Mouse (Mus musculus) cerebellum, adult 8-10 months (tissue): ENCODE results near the gene Fnbp1.
A peak's percentile ranks its signal among the peaks of the same experiment; 100 is the strongest.

ENCODE experiments used
- DNase-seq: peaks from one replicate; pipeline ENCODE4 v3.0.0; 2022

Fnbp1 gene

DNA sequence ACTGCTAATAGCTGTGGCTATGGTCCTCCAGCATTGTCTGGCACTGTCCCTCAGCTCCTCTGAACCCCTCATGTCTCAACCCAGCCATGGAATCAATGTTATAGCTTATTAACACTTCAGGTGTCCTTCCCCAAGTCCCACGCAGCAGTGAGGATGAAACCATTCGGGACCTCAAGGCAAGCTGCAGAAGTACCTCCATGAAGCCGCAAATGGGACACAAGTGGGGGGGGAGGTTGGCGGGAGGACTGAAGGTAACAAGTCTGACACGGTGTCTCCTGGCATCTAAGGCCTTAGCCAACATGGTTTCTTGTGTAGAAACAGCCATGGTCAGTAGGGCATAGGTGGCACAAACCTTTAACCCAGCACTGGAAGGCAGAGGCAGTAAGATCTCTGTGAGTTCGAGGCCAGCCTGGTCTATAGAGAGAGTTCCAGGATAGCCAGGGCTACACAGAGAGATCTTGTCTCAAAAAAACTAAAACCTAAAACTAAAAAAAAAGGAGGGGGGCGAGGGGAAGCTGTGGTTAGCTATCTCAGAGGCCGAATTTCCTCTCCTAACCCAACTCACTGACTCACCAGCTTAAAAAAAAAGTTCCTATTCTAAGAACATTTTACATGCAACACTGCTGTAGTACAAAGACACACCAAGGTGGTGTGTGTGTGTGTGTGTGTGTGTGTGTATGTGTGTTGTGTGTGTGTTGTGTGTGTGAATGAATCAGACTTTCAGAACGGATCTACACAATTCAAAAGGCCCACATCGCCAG lies 79.8 kb downstream of the Fnbp1 start:
- DNase-seq, result no peak

- DNase-seq, result peak; percentile 90
Measured at GRCm38 (mm10) chr2:31060787-31061730, 80.7 kb downstream of the Fnbp1 start.

GRCm38 (mm10) chr2:31060271-31060670 lies 81.5 kb downstream of the Fnbp1 start:
- no peak for DNase-seq

DNA sequence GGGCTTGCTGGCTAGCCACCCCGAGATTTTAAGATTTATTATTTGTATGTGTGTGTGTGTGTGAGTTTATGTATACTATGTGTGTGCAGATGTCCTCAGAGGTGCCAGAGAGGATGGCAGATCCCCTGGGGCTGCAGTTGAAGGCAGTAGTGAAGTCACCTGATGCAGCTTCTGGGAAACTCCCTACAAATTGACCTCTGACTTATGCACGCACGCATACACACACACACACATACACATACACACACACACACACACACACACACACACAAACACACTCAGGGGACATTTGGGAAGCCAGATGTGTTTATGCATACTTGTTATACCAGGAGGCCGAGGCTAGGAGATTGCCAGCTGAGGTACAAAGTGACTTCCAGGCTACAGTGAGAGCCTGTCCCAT lies 83.4 kb downstream of the Fnbp1 start:
- no peak for DNase-seq

DNA sequence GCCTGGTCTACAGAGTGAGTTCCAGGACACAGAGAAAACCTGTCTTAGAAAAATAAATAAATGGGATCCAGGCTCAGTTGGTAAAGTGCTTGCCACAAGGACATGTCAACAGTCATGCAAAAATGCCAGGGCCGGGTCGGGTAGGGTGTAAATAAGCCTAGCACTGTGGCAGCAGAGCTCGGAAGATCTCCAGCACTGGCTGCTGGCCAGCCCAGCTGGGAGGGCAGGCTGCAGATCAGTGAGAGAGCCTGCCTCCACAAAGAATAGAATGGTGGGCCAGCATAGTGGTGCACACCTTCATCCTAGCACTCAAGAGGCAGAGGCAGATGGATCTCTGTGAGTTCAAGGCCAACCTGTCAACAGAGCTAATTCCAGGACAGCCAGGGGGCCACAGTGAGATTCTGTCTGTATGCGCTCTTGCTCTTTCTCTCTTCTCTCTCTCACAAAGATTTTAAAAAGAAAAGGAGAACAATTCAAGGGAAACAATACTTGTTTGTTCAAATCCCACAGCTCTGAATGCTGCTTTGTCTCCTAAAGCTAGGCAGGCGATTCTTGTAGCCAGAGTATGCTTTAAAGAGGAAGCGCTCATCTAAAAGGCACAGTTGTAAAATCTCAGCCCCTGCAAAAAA lies 84.1 kb downstream of the Fnbp1 start:
- DNase-seq, result peak; percentile 73

- DNase-seq, result no peak
Measured at GRCm38 (mm10) chr2:31056070-31056469, 85.7 kb downstream of the Fnbp1 start.

DNA sequence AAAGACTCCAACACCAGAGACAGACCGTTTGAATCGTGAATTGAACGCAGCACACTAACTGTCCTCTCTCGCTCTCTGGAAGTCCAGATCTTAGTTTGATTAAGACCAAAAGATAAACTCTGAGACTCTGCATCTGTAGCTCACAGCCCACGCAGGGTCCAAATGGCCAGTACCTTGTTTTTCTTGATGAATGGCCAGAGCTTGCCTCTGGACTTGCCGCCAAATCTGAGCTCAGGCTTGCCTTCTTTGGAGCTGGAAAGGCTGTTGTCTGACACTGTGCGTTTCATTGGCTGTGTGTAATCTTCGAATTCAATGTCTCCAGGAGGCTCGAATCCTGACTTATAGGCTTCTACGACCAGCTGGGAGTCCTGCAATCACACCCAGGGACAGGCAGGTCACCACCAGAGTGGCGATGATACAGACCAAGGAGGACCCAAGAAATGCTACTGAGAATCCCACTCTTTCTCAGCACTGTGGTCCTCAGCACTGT lies 87.9 kb downstream of the Fnbp1 start:
- no peak for DNase-seq

DNA sequence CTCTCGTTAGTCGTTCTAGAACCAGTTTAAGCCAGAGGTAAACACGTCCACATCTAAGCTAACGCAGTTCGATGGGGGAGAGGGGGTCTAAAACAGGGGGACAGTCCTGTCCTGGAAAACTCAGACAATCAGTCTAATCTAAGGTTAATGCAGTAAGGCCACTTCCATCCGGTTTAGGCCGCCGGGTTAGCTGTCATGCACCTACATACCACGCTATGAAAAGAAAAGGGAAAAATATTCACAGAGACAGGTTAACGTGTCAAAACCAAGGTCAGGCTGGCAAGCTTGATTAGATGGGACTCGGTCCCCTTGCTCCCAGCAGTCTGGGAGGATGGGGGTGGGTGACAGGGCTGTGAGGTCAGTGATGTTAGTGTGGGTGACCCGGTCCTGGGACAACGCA lies 88.4 kb downstream of the Fnbp1 start:
- DNase-seq, result no peak

DNA sequence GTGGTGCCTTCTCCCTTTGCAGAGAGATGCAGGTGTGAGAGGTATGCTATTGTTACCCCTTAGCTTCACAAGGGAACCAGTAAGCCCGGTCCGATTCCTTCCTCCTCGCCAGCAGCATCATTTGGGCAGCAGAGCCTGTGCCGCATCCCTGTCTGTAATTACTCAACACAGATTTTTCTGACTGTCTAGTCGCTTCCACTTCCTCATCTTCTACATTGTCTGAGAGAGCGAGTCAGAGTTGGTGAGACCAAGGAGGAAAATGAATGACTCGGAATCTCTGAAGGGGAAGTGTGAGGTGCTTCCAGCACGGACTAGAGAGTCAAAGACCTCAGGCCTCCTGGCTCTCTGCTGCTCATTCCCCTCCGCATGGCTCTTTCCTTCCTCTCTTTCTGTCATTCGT lies 89.4 kb downstream of the Fnbp1 start:
- DNase-seq, result no peak

- DNase-seq, result no peak
Measured at GRCm38 (mm10) chr2:31048037-31048436, 93.8 kb downstream of the Fnbp1 start.

GRCm38 (mm10) chr2:31043856-31044255 lies 98.0 kb downstream of the Fnbp1 start:
- DNase-seq, result no peak

- DNase-seq, result no peak
Measured at GRCm38 (mm10) chr2:31042881-31043280, 98.9 kb downstream of the Fnbp1 start.

DNA sequence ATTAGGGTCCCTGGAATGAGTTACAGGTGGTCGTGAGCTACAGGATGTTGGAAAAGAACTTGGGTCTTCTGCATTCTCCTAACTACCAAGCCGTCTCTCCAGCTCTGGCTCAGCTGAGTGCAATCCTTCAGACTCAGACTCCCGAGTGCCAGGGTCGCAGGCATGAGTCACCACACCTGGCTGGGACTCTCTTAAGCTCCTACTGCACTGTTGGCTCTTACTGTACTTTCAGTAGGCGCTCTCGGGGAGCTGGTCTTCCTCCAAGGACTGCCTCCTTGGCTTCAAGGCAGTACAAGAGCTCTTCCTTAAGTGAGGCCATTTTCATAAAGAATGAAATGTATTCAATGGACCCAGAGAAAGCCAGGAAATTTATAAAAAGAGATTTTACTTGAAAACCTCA lies 100.4 kb downstream of the Fnbp1 start:
- no peak for DNase-seq

- no peak for DNase-seq
Measured at GRCm38 (mm10) chr2:31040487-31040886, 101.3 kb downstream of the Fnbp1 start.

DNA sequence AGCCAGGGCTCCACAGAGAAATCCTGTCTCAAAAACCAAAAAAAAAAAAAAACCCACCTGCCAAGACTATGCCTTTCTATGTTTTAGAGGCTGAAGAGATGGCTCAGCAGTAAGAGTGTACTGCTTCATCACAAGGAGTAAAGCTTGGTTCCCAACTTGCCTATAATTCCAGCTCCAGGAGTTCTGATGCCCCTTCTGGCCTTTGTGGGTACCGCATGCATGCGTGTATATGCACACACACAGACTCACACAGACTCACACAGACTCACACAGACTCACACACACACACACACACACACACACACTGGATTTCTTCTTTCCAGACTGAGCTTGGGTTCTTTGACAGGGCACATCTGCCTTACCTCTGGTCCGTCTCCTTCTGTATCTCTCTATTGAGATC lies 101.8 kb downstream of the Fnbp1 start:
- DNase-seq, result no peak

DNA sequence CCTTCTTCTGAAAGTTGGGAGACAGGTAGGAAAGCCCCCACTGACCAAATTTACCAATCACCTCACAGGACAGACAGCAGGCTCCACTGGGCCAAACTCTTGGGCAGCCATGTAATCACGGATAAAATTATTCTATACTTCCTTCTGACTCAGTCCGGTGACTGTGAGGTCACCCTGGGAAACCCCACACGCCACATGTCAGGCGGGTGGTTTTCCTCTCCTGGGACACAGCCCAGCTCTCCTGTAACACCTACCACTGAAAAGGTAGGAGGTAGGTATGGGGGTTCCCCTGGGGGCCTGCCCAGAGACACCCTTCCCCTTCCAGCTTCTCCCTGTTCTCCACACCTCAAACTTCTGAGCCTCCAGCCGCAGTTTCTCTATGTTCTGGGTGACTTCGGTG lies 105.0 kb downstream of the Fnbp1 start:
- no peak for DNase-seq

GRCm38 (mm10) chr2:31031972-31032371 lies 109.8 kb downstream of the Fnbp1 start:
- DNase-seq, result no peak

GRCm38 (mm10) chr2:31026642-31027041 lies 115.2 kb downstream of the Fnbp1 start:
- DNase-seq, result no peak

- no peak for DNase-seq
Measured at GRCm38 (mm10) chr2:31025458-31025857, 116.3 kb downstream of the Fnbp1 start.

DNA sequence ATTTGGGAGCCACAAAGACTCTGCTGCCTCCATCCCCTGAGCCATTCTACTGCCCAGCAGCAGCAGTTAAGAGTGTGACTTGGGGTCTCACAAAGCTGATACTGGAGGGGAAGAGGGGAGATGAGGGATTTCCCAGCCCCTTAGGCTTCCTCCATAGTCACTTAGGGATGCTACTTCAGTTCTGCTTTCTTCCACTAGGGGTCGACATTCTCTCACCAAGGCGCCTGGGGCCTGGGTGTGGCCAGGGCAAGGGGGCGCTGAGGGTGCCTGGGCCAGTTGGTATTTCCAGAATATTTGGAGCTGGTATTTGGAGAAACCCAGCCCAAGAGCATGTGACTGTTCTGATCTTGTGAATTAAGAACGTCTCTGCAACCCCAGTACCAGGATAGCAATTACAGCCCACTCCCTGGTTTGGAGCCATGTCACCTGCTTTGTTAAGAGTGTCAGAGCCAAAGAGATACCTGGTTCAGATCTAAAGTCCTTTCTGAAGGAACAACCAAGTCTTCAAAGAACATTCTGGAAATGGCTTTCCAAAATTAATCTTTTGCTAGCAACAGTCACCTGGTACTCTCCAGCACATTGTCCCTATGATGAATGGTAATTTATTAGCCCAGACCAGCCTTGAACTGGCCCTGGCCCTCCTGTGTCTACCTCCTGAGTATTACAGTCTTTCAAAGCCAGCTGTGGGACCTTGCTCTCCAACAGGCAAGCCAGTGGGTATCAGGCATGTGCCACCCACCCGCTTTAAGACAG lies 117.0 kb downstream of the Fnbp1 start:
- DNase-seq, result peak; percentile 85

DNA sequence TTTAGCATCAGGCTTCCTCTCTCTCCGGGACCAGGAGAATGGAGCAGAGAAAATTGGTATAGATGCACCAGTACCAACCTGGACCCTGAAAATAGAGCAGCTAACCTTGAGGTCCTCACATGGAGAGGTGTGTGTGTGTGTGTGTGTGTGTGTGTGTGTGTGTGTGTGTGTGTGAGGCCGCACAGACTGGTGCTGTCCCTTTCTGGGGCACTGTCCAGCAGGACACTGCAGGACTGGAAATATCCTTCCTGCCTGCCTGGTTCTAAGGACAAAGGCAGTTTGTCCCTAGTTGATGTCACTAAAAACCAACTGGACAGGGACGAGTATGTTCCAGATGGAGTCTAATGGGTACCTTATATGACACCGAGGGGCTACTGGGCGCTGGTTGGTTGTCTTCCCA lies 117.9 kb downstream of the Fnbp1 start:
- no peak for DNase-seq

- no peak for DNase-seq
Measured at GRCm38 (mm10) chr2:31020202-31020601, 121.6 kb downstream of the Fnbp1 start.

DNA sequence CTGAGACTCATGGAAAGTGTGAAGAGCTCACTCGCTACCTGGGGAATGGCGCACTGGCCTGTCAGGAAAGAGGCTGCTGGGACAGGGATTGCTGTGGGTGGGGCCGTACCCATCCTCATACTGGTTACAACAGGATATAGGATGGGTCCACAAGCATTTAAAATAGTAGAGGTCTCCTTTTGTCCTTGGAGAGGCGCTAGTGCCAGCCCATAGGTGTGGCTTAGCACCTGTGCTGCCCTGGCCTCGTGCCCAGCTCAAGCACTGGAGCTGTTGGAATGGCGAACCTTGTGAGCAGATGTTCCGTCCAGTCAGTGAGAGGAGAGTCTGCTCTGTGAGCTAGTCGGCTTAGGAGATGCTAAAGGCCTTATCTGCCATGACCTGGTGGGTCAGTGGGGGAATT lies 122.8 kb downstream of the Fnbp1 start:
- DNase-seq, result peak; percentile 64
